8 mouse cellular contexts compared by ENCODE assay signal in the genomic region with DNA sequence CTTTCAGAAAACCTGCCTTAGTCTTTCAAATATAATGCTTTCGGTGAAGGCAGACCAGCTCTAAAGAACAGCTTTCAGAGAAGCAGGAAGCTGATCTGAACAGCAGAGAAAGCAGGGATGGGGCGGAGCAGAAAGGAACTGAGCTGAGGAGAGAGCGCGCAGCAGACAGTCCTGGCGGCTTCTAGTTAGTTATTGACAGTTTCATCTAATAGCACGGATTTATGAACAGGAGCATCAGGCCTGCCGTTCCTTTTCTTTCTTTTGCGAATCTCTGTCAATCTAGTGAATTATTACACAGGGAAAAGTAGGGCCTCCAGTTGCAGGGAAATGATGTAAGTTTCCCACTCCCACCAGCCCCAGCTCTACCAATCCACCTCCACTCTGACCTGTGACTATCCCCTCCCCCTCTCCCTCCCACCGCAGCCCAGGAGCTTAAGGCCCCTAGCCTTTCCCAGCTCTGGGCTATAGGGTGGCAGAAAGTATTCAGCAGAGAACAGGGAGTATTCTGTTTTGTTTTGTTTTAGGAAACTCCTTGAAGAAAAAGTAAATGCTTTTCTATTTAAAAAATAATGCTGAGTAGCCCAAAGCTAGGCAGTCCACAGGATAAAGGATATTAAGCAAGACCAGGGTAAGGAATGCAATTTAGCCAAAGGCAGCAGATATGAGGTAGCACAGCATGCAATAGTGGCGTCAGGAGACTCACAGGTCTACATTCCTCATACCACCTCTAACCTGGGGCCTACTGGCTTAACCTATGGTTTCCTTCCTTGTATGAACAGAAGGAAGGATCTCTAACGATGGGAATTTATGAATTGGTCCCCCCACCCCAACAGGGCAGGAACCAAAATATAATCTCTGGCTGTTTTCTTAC.
DNase-seq lines count a peak whose midpoint lies in the region; ATAC-seq lines count a peak whose summit lies in the region.

No protein-coding gene starts in this region.

- H3K4me3 ChIP-seq in embryonic facial prominence, embryonic 13.5 days = peak overlapping the region; percentile 44
- peak overlapping the region; percentile 37 for H3K4me3 ChIP-seq in liver, embryonic 13.5 days (replicated peaks)

- peak overlapping the region; percentile 56 for H3K4me2 ChIP-seq in embryonic facial prominence, embryonic 13.5 days
- peak overlapping the region; percentile 45 for H3K4me2 ChIP-seq in liver, embryonic 13.5 days

- peaks cover 18% of the 10 kb centered on the region for H3K4me1 ChIP-seq in embryonic facial prominence, embryonic 13.5 days
- peaks cover 23% of the 10 kb centered on the region for H3K4me1 ChIP-seq in liver, embryonic 13.5 days (replicated peaks)

- peak; percentile 30 to 38 for DNase-seq in CD8-positive naive resting alpha-beta T cell, adult 2 months (ENCODE audit: low read depth in 2 of 2, low spot score in 2 of 2)
- peak; percentile 59 for DNase-seq in adrenal gland, postnatal 14 days
- DNase-seq in heart, postnatal 14 days = peak; percentile 22 to 36
- DNase-seq in kidney, postnatal 36 days = peak; percentile 68 to 74
- DNase-seq in liver, embryonic 13.5 days = no peak
- peak; percentile 59 for DNase-seq in naive thymus-derived CD4-positive, alpha-beta T cell, adult 2 months (ENCODE audit: low read depth)
- peak; percentile 54 for DNase-seq in thymus, postnatal 4 days

- WGBS in embryonic facial prominence, embryonic 13.5 days = 10% methylated on average over 11 of the region's 11 CpGs
- 18% methylated on average over 11 of the region's 11 CpGs for WGBS in liver, embryonic 13.5 days (ENCODE audit: insufficient replicate concordance)

- H3K9ac ChIP-seq in embryonic facial prominence, embryonic 13.5 days = peak overlapping the region; percentile 67
- 0 out of 2 replicates have a peak overlapping the region, but pooled peaks have one; percentile 19 for H3K9ac ChIP-seq in liver, embryonic 13.5 days

- intact Hi-C loops in heart, postnatal 14 days (cut with DNase I) = no loop called here

- H3K36me3 ChIP-seq in embryonic facial prominence, embryonic 13.5 days = no peaks in the 10 kb centered on the region
- H3K36me3 ChIP-seq in liver, embryonic 13.5 days = no peaks in the 10 kb centered on the region

- peak; percentile 85 for ATAC-seq in embryonic facial prominence, embryonic 13.5 days (ENCODE audit: insufficient number of reproducible peaks, insufficient read depth, low FRiP score, low TSS enrichment, low read depth)
- peak; percentile 78 for ATAC-seq in liver, embryonic 13.5 days (ENCODE audit: low read depth)

- H3K27ac ChIP-seq in embryonic facial prominence, embryonic 13.5 days = peak overlapping the region; percentile 75
- peak overlapping the region; percentile 5 for H3K27ac ChIP-seq in liver, embryonic 13.5 days

- no peaks in the 10 kb centered on the region for H3K27me3 ChIP-seq in embryonic facial prominence, embryonic 13.5 days
- H3K27me3 ChIP-seq in liver, embryonic 13.5 days = no peaks in the 10 kb centered on the region

- H3K9me3 ChIP-seq in embryonic facial prominence, embryonic 13.5 days = no peaks in the 10 kb centered on the region
- no peaks in the 10 kb centered on the region for H3K9me3 ChIP-seq in liver, embryonic 13.5 days (replicated peaks)
